Mouse (Mus musculus): ENCODE results near the gene Mfap3l.

Mfap3l gene

GRCm38 (mm10) chr8:60714724-60715123, 82.1 kb downstream of the Mfap3l start:
- H3K4me1 ChIP-seq (replicated peaks; ENCODE audit: low read depth, low read length): no peaks in the 10 kb centered on the region; the same call in 1 of the 2 replicates
- TF ChIP-seq NANOG (IDR thresholded peaks at IDR 0.05; ENCODE audit: borderline replicate concordance, low read length) (no peak), POU5F1 (IDR thresholded peaks at IDR 0.05; ENCODE audit: borderline replicate concordance, low read length) (no peak), CTCF (conservative IDR thresholded peaks at IDR 0.05; ENCODE audit: low read length) (no peak)
- no peak overlapping the region for H3K4me3 ChIP-seq (replicated peaks; ENCODE audit: low read length)
- no peaks in the 10 kb centered on the region for H3K36me3 ChIP-seq (ENCODE audit: insufficient read depth, low read length)
- no peaks in the 10 kb centered on the region for H3K27me3 ChIP-seq (ENCODE audit: insufficient read depth, low read length)
- H3K9me3 ChIP-seq (ENCODE audit: low read length): peaks cover 9% of the 10 kb centered on the region

- Histone ChIP-seq H3K27me3 (ENCODE audit: insufficient read depth, low read length) (no peaks in the 10 kb centered on the region), H3K36me3 (ENCODE audit: insufficient read depth, low read length) (no peaks in the 10 kb centered on the region)
- TF ChIP-seq NANOG (IDR thresholded peaks at IDR 0.05; ENCODE audit: borderline replicate concordance, low read length) (no peak), POU5F1 (IDR thresholded peaks at IDR 0.05; ENCODE audit: borderline replicate concordance, low read length) (no peak), CTCF (conservative IDR thresholded peaks at IDR 0.05; ENCODE audit: low read length) (no peak)
These were observed 86.1 kb downstream of the Mfap3l start for GRCm38 (mm10) chr8:60718692-60719091.

More at GRCm38 (mm10) chr8:60718692-60719091, 86.1 kb downstream of the Mfap3l start:
- Histone ChIP-seq H3K4me3 (replicated peaks; ENCODE audit: low read length) (no peak overlapping the region), H3K9me3 (ENCODE audit: low read length) (peaks cover 9% of the 10 kb centered on the region), H3K4me1 (replicated peaks; ENCODE audit: low read depth, low read length) (no peaks in the 10 kb centered on the region; the same call in 1 of the 2 replicates)
